Mouse (Mus musculus): Measurements from ENCODE around the gene Vac14. TPM values are rescaled to one million over a fixed set of nuclear protein-coding genes. Genes with fewer than 3 reads are reported as not detected.

The Vac14 gene
- polyA plus RNA-seq, 1 experiment from 2014 or later: 17.7 TPM

GRCm38 (mm10) chr8:110761185-110761584, 142.8 kb downstream of the Vac14 start:
- H3K9me3 ChIP-seq (ENCODE audit: control insufficient read depth, low read length): no peaks in the 10 kb centered on the region
- H3K27me3 ChIP-seq (replicated peaks; ENCODE audit: control insufficient read depth, insufficient read depth, low read length): no peaks in the 10 kb centered on the region
- H3K4me2 ChIP-seq (ENCODE audit: low read depth, low read length): no peak overlapping the region
- H3K4me1 ChIP-seq (ENCODE audit: control insufficient read depth, insufficient read depth, low read length): no peaks in the 10 kb centered on the region
- H3K4me3 ChIP-seq (ENCODE audit: low read depth, low read length): no peak overlapping the region
- H3K36me3 ChIP-seq (ENCODE audit: control insufficient read depth, insufficient read depth, low read length): no peaks in the 10 kb centered on the region
- no peak overlapping the region for H3K9ac ChIP-seq (ENCODE audit: low read depth, low read length)
- 33% methylated on average over 5 of the region's 5 CpGs for WGBS
- peak; percentile 49 for DNase-seq (ENCODE audit: low spot score)
- ATAC-seq (ENCODE audit: low read depth): peak; percentile 47; the same call in 1 of the 2 replicates
- H3K27ac ChIP-seq (replicated peaks; ENCODE audit: low read depth, low read length): no peak overlapping the region

DNA sequence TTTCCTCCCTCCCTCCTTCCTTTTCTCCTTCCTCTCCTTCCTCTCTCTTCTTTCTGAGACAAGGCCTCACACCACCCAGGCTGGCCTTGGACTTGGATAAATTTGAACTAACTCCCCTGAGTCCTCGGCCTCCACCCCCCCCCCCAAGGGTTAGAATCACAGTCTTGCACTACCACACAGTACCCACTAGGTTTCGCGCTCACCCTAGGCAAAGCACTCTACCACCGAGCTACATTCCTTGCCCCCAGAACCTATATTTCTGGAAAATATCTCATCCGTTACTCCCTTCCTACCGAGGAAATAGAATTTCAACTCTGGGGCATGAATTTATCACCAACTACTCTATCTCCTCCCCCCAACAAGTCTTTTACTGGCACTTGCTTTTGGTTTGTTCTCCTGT, 143.6 kb downstream of the Vac14 start:
- ATAC-seq (ENCODE audit: low read depth) (no peak), DNase-seq (ENCODE audit: low spot score) (no peak)
- Histone ChIP-seq H3K9me3 (ENCODE audit: control insufficient read depth, low read length) (no peaks in the 10 kb centered on the region), H3K9ac (ENCODE audit: low read depth, low read length) (no peak overlapping the region), H3K36me3 (ENCODE audit: control insufficient read depth, insufficient read depth, low read length) (no peaks in the 10 kb centered on the region), H3K27ac (replicated peaks; ENCODE audit: low read depth, low read length) (no peak overlapping the region), H3K4me1 (ENCODE audit: control insufficient read depth, insufficient read depth, low read length) (no peaks in the 10 kb centered on the region), H3K4me3 (ENCODE audit: low read depth, low read length) (no peak overlapping the region), H3K27me3 (replicated peaks; ENCODE audit: control insufficient read depth, insufficient read depth, low read length) (no peaks in the 10 kb centered on the region), H3K4me2 (ENCODE audit: low read depth, low read length) (no peak overlapping the region)
- WGBS: 54% methylated on average over 6 of the region's 6 CpGs

DNA sequence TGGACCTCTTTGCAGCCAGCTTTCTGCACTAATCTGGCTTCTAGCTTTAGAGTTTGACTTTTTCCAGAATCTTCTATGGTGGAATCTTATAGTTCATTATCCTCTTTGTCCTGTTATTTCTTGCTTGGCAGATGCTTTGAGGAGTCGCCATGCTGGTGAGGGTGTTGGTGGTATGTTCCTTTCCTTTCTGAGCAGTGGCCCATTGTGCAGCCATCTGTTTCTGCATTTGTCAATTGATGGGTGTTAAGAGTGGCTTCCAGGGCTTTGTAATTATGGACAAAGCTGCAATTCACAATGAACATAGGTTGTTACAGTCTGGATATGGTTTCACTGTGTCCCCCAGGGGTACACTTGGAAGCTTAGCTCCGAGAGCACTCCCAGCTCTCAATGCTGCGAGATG, 146.3 kb downstream of the Vac14 start:
- Histone ChIP-seq H3K36me3 (ENCODE audit: control insufficient read depth, insufficient read depth, low read length) (no peaks in the 10 kb centered on the region), H3K4me2 (ENCODE audit: low read depth, low read length) (no peak overlapping the region), H3K27ac (replicated peaks; ENCODE audit: low read depth, low read length) (no peak overlapping the region), H3K4me1 (ENCODE audit: control insufficient read depth, insufficient read depth, low read length) (no peaks in the 10 kb centered on the region), H3K27me3 (replicated peaks; ENCODE audit: control insufficient read depth, insufficient read depth, low read length) (no peaks in the 10 kb centered on the region), H3K9me3 (ENCODE audit: control insufficient read depth, low read length) (no peaks in the 10 kb centered on the region), H3K9ac (ENCODE audit: low read depth, low read length) (no peak overlapping the region), H3K4me3 (ENCODE audit: low read depth, low read length) (no peak overlapping the region)
- DNase-seq (ENCODE audit: low spot score) (no peak), ATAC-seq (ENCODE audit: low read depth) (no peak)
- 65% methylated on average over 3 of the region's 3 CpGs for WGBS

GRCm38 (mm10) chr8:110767261-110767660, 148.9 kb downstream of the Vac14 start:
- Histone ChIP-seq H3K9me3 (ENCODE audit: control insufficient read depth, low read length) (no peaks in the 10 kb centered on the region), H3K27me3 (replicated peaks; ENCODE audit: control insufficient read depth, insufficient read depth, low read length) (no peaks in the 10 kb centered on the region), H3K36me3 (ENCODE audit: control insufficient read depth, insufficient read depth, low read length) (no peaks in the 10 kb centered on the region), H3K9ac (ENCODE audit: low read depth, low read length) (no peak overlapping the region), H3K4me1 (ENCODE audit: control insufficient read depth, insufficient read depth, low read length) (no peaks in the 10 kb centered on the region), H3K4me2 (ENCODE audit: low read depth, low read length) (no peak overlapping the region), H3K27ac (replicated peaks; ENCODE audit: low read depth, low read length) (no peak overlapping the region), H3K4me3 (ENCODE audit: low read depth, low read length) (no peak overlapping the region)
- no peak for ATAC-seq (ENCODE audit: low read depth)
- DNase-seq (ENCODE audit: low spot score): no peak
- 90% methylated on average over 6 of the region's 6 CpGs for WGBS

Other genes with a start within 250 kb of the Vac14 start
- gene Mtss1l, start 102.9 kb downstream of the Vac14 start, polyA plus RNA-seq (2014; fragmentation: Nextera tagmentation; extraction: Ambion mirVana): 13.5 and 13.8 TPM in 2 replicates
- 1.4 and 1.7 TPM in 2 replicates for gene Il34, start 187.3 kb downstream of the Vac14 start, polyA plus RNA-seq (2014; fragmentation: Nextera tagmentation; extraction: Ambion mirVana)
- gene Cog4, start 228.0 kb downstream of the Vac14 start, polyA plus RNA-seq (2014; fragmentation: Nextera tagmentation; extraction: Ambion mirVana): 69.8 and 77.9 TPM in 2 replicates
- 127 and 139 TPM in 2 replicates for gene Sf3b3, start 228.2 kb downstream of the Vac14 start, polyA plus RNA-seq (2014; fragmentation: Nextera tagmentation; extraction: Ambion mirVana)